Mouse (Mus musculus) left cerebral cortex, postnatal 14 days (tissue): ENCODE results near the gene Aamp. TPM values are rescaled to one million over a fixed set of nuclear protein-coding genes. Genes with fewer than 3 reads are reported as not detected.
"Not testable (repeated sequence)": the region's sequence is repeated elsewhere in the genome, so short reads cannot be mapped to it uniquely, and the experiment has no call there.

ENCODE experiments used
- DNase-seq, 2 experiments: peaks; one replicate each; pipeline ENCODE4 v3.0.0; 2021 to 2022; ENCODE audit warnings: low spot score in 2 of 2, mixed read lengths in 1 of 2
- intact Hi-C: fragments of 180-260 bp; cut with DNase I; formaldehyde crosslinking; loops from one replicate; pipeline ENCODE4 v1.15.1; 2025
- total RNA-seq, 2 experiments: library from RNA; stranded (reverse); gene quantifications; 2 replicates each; pipeline ENCODE4 v1.2.3; 2021

The Aamp gene
- total RNA-seq, 2 experiments from 2014 or later = 135 to 137 TPM

- DNase-seq = not testable (repeated sequence)
- intact Hi-C loops = loop anchor here (5.0 kb wide), 1 partner anchor 165 kb away; no protein-coding TSS in a partner anchor
These were observed 2.5 kb upstream of the Aamp start for GRCm38 (mm10) chr1:74286869-74287607.

DNA sequence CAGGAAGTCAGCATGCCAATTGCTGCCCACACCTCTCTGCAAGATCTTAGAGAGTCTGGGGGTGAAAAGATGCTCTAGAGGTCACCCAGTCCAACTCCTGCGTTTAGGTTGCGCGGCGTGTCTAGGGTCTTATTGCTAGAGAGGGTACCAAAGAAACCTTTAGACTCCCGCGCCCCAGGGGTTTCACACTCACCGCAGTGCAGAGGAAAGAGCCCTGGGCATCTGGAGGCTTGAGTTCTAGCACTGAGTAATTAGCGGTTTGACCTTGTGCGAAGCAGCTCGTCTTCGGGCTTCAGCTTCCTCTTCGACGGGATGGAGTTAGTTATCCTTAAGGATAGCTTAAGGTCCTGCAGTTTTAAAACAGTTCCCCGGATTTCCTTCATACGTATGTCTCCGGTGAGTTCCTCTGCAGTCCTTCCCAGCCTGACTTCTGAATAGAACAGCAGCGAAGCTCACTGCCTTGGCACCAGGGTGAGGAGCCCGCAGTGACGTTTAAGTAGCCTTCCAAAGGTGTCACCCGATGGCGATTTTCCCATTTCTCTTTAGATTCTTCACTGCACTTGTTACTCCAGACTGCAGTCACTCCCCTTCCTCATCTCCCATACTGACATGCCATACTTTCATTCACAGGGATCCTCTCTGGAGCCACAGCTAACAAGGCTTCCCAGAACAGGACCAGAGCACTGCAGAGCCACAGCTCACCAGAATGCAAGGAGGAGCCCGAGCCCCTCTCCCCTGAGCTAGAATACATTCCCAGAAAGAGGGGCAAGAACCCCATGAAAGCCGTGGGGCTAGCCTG lies 873 bp upstream of the Aamp start:
- peak; percentile 33 to 34 for DNase-seq
- intact Hi-C loops = loop anchor here (2.0 to 5.0 kb wide), 2 partner anchors 49 to 167 kb away; partner anchors contain the start of gene Arpc2

DNA sequence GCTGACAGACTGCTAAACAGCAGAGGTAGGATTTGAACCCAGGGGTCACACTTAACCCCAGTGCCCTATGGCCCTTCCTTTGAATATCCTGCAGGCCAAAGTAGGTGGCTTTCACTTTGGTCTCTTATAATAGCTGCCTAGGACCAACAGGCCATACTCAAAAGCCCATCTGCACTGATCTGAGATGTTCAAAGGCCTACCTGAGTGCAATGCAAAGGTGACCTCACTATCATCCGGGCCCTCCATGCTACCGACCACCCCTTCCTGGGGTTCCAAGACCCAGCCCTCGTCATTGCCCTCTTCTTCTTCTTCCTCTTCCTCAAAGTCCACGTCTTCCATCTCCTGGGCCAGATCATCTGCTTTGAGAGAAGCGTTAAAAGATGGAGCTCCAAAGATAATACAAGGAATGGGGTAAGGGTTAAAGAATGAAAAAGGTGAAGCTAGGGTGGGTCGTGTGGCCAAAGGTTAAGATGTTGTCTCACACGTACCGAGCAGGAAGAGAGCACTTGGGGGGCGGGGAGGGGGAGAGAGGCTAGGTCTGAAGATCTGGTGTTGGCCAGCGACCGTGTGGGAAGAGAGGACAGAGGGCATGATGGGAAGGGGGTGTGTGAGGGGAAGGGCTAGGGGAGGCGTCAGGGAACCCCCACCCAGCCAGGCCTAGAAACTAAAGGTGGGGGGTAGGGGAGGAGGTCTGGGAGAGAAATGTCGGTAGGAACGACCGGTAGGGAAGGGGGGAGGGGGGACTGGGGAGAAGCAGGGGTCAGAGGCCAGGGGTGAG lies 663 bp downstream of the Aamp start:
- intact Hi-C loops = loop anchor here (2.0 to 5.0 kb wide), 2 partner anchors 47 to 77 kb away; partner anchors contain the start of gene Arpc2
- peak; percentile 51 to 60 for DNase-seq

DNA sequence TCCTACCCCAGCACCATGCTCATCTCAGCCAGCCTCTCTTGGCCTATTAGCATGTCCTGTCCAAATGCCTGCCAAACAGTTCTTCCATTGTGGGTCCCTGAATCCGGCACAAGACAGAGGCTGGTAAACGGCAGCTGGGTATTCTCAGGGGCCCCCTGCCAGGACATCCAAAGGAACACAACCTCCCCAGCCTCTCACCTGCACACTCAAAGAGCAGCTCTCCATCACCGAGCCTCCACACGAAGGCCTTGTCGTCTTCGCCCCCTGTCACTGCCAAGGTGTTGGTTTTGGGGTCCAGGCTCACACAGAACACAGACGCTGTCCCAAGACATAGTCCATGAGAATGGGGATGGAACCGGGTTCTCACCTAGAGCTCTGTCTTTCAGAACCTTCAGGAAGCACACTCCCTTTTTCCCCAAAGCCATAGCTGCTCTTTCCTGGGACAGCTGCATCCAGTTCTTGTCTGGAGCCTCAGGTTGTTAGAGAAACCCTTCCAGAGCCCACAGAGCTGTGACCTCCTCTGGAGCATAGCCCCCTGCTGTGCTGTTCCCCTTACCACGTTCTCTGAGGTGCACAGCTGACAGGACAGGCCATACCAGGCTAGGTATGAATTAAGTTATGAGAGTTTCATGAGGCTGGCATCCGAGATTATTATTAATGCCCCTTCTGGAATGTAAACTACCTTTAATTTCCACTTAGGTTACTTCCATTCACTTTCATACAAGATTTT lies 1.5 kb downstream of the Aamp start:
- intact Hi-C loops = loop anchor here (5.0 kb wide), 1 partner anchor 76 kb away; no protein-coding TSS in a partner anchor
- DNase-seq = no peak

DNA sequence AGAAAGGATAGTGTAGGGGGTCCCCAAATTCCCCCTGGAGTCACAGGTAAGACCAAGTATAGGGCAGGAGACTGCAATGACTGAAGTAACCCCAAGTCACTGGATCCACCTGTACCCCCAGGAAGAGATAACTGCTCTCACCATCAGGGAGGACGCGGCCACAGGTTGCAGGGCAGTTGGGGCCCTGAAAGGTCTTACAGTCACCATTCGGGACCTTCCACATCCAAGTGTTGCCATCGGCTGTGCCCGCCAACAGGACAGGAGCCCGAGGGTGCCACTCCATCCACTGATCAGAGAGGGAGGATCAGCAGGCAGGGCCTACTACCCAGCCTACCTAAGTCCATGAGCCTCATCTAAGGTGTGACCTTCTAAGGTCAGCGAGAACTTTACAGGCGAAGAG lies 2.7 kb downstream of the Aamp start:
- no peak for DNase-seq
- intact Hi-C loops = loop anchor here (5.0 kb wide), 1 partner anchor 75 kb away; no protein-coding TSS in a partner anchor

DNA sequence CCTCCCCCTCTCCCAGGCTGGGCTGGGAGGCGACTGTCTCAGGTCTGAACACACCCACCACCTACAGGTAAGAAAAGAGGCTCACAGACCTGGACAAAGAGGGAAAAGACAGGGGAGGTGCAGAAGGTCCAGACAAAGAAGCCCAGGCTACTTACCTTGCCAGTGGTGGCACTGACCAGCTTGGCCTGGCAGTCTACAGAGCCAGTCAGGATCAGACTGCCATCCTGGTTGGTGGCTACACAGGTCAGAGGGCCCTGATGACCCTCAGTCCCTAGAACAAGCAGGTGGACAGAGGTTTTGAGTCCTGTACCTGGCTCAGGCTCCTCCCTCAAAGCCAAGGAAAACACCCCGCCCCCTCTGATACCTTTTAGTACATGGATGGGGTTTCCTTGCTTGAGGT lies 3.2 kb downstream of the Aamp start:
- DNase-seq = no peak
- intact Hi-C loops = loop anchor here (5.0 kb wide), 1 partner anchor 74 kb away; no protein-coding TSS in a partner anchor

- no peak for DNase-seq
- intact Hi-C loops = loop anchor here (5.0 kb wide), 1 partner anchor 73 kb away; no protein-coding TSS in a partner anchor
These were observed 3.8 kb downstream of the Aamp start for GRCm38 (mm10) chr1:74280591-74281325.

DNA sequence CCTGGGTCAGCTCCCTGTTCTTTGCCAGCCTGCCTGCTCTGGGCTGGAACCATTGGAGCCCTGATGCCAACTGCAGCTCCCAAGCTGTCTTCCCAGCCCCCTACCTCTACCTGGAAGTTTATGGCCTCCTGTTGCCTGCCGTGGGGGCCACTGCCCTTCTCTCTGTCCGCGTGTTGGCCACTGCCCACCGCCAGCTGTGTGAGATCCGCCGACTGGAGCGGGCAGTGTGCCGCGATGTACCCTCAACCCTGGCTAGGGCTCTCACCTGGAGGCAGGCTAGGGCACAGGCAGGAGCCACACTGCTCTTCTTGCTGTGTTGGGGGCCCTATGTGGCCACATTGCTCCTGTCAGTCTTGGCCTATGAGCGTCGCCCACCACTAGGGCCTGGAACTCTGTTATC lies 5.5 kb downstream of the Aamp start:
- intact Hi-C loops = no loop called here
- DNase-seq = no peak

DNA sequence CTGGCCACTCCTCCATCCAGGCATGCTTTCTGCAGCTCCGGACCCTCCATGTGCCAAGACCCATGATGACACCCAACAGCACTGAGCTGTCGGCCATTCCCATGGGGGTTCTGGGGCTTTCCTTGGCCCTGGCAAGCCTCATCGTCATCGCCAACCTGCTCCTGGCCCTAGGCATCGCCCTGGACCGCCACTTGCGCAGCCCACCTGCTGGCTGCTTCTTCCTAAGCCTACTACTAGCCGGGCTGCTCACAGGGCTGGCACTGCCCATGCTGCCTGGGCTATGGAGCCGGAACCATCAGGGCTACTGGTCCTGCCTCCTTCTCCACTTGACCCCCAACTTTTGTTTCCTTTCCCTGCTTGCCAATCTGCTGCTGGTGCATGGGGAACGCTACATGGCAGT lies 6.0 kb downstream of the Aamp start, which contains the start of gene Gpbar1:
Gpbar1 (plus strand) TSS at position 13 of the 400 bp plus-strand sequence.
- DNase-seq = no peak
- intact Hi-C loops = no loop called here

DNA sequence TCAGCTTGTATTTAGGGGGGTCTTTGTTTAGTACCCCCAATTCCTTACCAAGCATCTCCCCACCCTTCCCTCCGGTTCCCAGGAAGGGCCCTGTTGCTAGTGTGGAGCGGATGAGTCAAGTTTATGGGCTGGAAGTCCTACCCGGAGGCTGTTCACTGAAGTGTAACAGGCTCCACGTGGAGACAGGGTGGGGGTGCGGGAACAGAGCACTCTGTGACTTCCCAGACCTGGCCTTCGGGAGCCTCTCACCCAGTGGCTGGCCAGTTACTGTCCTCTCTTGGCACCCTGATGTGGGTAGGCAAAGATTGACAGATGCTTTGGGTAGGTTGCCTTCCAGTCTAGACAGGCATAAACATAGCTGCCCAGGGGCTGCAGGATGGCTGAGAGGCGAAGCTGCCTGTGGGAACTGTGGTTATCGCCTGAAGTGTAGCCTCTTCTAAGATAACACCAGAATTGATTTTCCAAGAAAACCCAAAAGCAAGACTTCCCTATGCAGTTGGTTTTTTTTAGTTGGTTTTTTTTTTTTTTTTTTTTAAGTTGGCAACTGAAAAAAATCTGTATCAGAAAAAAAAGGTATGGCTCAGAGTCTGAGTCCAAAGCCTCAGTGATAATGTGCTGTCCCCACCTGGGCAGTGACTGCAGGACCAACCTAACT lies 6.5 kb downstream of the Aamp start:
- DNase-seq = no peak
- intact Hi-C loops = no loop called here

GRCm38 (mm10) chr1:74277041-74277440 lies 7.5 kb downstream of the Aamp start:
- intact Hi-C loops = no loop called here
- DNase-seq = no peak

DNA sequence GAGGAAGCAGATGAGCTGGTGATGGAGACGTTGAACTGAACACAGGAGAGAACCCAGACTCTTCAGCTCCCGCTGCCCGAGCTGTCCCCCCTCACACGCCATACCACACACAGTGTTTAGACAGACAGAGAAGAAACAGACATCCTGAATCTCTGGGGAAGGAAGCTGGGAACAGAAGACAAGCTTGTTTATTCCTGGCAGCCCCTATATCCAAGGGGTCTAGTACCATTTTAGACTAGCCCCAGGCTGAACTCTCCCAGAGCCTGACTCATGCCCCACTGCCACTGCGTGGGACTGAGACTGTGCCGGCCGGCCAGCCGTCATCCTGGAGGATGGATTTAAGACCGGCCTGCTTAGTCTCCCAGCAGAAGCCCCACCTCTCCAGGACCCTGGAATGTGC lies 9.5 kb downstream of the Aamp start:
- no peak for DNase-seq

GRCm38 (mm10) chr1:74271659-74272058 lies 12.9 kb downstream of the Aamp start:
- no peak for DNase-seq
- intact Hi-C loops = no loop called here

More for the DNA sequence above, 9.5 kb downstream of the Aamp start:
- intact Hi-C loops = no loop called here

- intact Hi-C loops = no loop called here
These were observed 15.8 kb downstream of the Aamp start for GRCm38 (mm10) chr1:74268750-74269149.

GRCm38 (mm10) chr1:74262510-74262909 lies 22.0 kb downstream of the Aamp start:
- DNase-seq = no peak
- intact Hi-C loops = no loop called here

More at GRCm38 (mm10) chr1:74268750-74269149, 15.8 kb downstream of the Aamp start:
- no peak for DNase-seq

DNA sequence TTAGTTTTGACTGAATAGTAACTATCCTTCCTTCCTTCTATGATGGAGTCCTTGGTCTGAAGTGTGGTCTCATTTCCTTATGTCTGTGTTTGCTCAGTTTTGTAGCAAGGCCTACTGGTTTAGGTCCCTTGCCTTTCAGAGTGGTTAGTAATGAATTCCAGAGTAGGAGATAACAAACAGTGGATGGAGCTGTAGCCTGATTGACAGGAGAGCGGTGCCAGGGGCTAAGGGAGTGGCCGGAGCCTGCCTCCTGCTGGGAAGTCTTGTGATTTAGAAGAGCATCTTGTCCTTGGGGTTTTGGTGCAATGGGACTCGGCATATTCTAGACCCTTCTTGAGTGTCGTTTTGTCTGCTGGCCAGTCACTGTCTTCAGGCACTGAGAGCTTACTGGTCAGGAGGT lies 27.8 kb downstream of the Aamp start:
- intact Hi-C loops = no loop called here
- DNase-seq = no peak

- intact Hi-C loops = no loop called here
- DNase-seq = no peak
These were observed 28.7 kb downstream of the Aamp start for GRCm38 (mm10) chr1:74255704-74256345.
